Mouse (Mus musculus): ENCODE data around the gene Fam160a1. TPM values are rescaled to one million over a fixed set of nuclear protein-coding genes. Genes with fewer than 3 reads are reported as not detected.

Fam160a1 gene
- polyA plus RNA-seq, 1 experiment from 2014 or later, result 0.09 TPM

DNA sequence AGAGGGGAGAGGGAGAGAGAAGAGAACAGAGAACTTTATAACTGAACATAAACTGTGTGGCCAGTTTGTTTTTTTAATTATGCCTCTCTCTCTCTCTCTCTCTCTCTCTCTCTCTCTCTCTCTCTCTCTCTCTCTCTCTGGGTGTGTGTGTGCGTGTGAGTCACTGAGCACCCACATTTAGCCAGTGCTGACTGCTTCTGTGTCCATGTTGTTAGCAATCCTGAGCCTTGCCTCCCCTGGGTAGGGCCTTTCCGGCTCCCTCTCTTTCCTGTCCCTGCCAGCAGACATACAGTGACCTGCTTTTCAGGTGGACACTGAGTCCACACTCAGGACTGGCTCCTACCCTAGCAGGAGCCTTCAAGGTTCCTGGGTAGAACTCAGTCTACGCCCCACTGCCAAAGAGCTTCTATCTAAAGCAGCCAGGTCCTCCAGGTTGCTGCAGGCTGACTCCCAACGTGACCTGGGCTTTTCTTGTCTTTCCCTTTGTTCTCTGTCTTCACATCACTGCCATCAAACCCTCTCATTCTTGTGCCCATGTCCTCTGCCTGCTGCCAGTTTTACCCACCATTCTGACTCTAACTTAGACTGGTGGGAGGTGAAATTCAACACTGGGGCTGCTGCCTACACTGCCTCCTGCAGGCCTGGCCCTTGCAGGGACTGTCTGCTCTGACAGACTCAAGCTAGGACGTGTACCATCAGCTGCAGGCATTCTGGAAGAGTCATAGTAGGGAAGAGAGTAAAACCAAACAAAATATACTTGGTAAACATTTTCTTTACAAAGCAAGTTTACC, 83.0 kb downstream of the Fam160a1 start:
- Histone ChIP-seq H3K9ac (replicated peaks) (no peak overlapping the region), H3K27ac (no peak overlapping the region), H3K4me2 (replicated peaks) (no peak overlapping the region), H3K4me3 (replicated peaks) (no peak overlapping the region), H3K9me3 (no peaks in the 10 kb centered on the region), H3K27me3 (no peaks in the 10 kb centered on the region), H3K4me1 (replicated peaks) (no peaks in the 10 kb centered on the region), H3K36me3 (no peaks in the 10 kb centered on the region)
- no peak for ATAC-seq
- 78% methylated on average over 5 of the region's 5 CpGs for WGBS

DNA sequence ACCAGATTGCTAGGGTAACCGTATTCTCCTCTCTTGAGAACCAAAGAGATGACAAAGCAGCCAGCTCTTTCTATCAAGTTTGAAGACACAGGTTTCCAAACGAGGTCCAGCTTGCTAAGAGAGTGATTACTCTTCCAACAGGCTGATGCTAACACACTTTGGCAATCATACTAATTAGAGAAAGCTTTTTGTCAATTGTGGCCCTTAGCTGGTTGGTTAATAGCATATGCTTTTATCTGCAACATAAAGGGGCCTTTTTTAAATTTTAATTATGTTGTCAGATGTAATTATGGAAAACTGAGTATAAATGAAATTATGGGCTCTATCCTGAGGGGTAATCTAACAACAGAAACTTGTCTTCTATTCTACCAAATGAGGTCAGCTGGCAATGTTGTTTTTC, 89.9 kb downstream of the Fam160a1 start:
- no peak overlapping the region for H3K4me2 ChIP-seq (replicated peaks)
- no peak overlapping the region for H3K4me3 ChIP-seq (replicated peaks)
- no peak overlapping the region for H3K27ac ChIP-seq
- H3K27me3 ChIP-seq, result no peaks in the 10 kb centered on the region
- ATAC-seq, result no peak
- no peaks in the 10 kb centered on the region for H3K36me3 ChIP-seq
- H3K9me3 ChIP-seq, result no peaks in the 10 kb centered on the region
- H3K9ac ChIP-seq (replicated peaks), result no peak overlapping the region
- 60% methylated on average over 2 of the region's 2 CpGs for WGBS
- no peaks in the 10 kb centered on the region for H3K4me1 ChIP-seq (replicated peaks)

DNA sequence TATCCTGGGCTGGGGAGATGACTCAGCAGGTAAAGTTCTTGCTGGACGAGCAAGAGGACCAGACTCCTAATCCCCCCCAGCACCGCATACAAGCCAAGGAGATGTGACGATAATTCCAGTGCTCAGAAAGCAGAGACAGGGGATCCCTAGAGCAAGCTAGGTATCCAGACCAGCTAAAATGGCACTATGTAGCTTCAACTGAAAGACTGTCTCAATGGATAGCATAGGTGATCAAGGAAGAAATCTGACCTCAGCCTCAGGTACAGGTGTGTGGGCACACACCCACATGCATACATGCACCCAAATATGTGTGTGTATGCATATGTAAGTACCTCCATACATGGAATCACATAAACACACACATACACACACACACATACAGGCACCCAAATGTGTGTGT, 91.1 kb downstream of the Fam160a1 start:
- Histone ChIP-seq H3K4me2 (replicated peaks) (no peak overlapping the region), H3K4me3 (replicated peaks) (no peak overlapping the region), H3K9me3 (no peaks in the 10 kb centered on the region), H3K36me3 (no peaks in the 10 kb centered on the region), H3K9ac (replicated peaks) (no peak overlapping the region), H3K27ac (no peak overlapping the region), H3K27me3 (no peaks in the 10 kb centered on the region), H3K4me1 (replicated peaks) (no peaks in the 10 kb centered on the region)
- ATAC-seq, result no peak
- WGBS, result 84% methylated on average over 3 of the region's 3 CpGs

DNA sequence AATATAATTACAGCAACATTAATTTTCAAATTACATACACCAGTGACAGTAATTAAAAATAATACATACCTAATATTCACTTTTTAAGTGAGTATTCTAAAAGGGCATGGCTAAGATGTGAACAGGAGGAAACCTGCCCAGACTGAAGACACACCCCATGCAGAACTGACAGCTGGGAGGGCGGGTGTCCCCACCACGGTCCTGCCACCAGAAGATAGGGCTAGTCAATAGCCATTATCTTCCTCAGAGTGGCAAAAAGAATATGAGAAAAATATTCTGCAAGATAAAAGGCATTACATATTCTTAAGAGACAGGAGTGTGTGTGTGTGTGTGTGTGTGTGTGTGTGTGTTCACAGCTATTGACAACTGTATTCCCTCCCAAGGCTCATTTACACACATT, 92.0 kb downstream of the Fam160a1 start:
- no peak for ATAC-seq
- Histone ChIP-seq H3K4me3 (replicated peaks) (no peak overlapping the region), H3K9ac (replicated peaks) (no peak overlapping the region), H3K27ac (no peak overlapping the region), H3K36me3 (no peaks in the 10 kb centered on the region), H3K4me2 (replicated peaks) (no peak overlapping the region), H3K27me3 (no peaks in the 10 kb centered on the region), H3K9me3 (no peaks in the 10 kb centered on the region), H3K4me1 (replicated peaks) (no peaks in the 10 kb centered on the region)
- WGBS, result 77% methylated on average over 2 of the region's 2 CpGs

GRCm38 (mm10) chr3:85722581-85722980, 94.5 kb downstream of the Fam160a1 start:
- no peaks in the 10 kb centered on the region for H3K4me1 ChIP-seq (replicated peaks)
- H3K27ac ChIP-seq, result no peak overlapping the region
- 86% methylated on average over 6 of the region's 6 CpGs for WGBS

GRCm38 (mm10) chr3:85715764-85716297, 101.3 kb downstream of the Fam160a1 start:
- no peak overlapping the region for H3K4me3 ChIP-seq (replicated peaks)
- no peak overlapping the region for H3K9ac ChIP-seq (replicated peaks)
- no peaks in the 10 kb centered on the region for H3K36me3 ChIP-seq
- H3K27ac ChIP-seq, result no peak overlapping the region
- WGBS, result 88% methylated on average over 4 of the region's 4 CpGs
- no peaks in the 10 kb centered on the region; the same call in 1 of the 2 replicates for H3K4me1 ChIP-seq (replicated peaks)
- ATAC-seq, result no peak
- H3K27me3 ChIP-seq, result no peaks in the 10 kb centered on the region
- no peaks in the 10 kb centered on the region for H3K9me3 ChIP-seq
- no peak overlapping the region for H3K4me2 ChIP-seq (replicated peaks)

More at GRCm38 (mm10) chr3:85722581-85722980, 94.5 kb downstream of the Fam160a1 start:
- no peaks in the 10 kb centered on the region for H3K9me3 ChIP-seq
- no peak overlapping the region for H3K4me3 ChIP-seq (replicated peaks)
- no peaks in the 10 kb centered on the region for H3K27me3 ChIP-seq
- no peak overlapping the region for H3K4me2 ChIP-seq (replicated peaks)
- no peak for ATAC-seq
- no peak overlapping the region for H3K9ac ChIP-seq (replicated peaks)
- no peaks in the 10 kb centered on the region for H3K36me3 ChIP-seq

- H3K4me2 ChIP-seq (replicated peaks), result no peak overlapping the region
- no peaks in the 10 kb centered on the region for H3K9me3 ChIP-seq
- H3K4me1 ChIP-seq (replicated peaks), result no peaks in the 10 kb centered on the region; the same call in 1 of the 2 replicates
- H3K9ac ChIP-seq (replicated peaks), result no peak overlapping the region
- 92% methylated on average over 7 of the region's 7 CpGs for WGBS
- no peak for ATAC-seq
- H3K27ac ChIP-seq, result no peak overlapping the region
- no peak overlapping the region for H3K4me3 ChIP-seq (replicated peaks)
- H3K27me3 ChIP-seq, result no peaks in the 10 kb centered on the region
- no peaks in the 10 kb centered on the region for H3K36me3 ChIP-seq
Measured at GRCm38 (mm10) chr3:85713936-85714709, 103.0 kb downstream of the Fam160a1 start.

DNA sequence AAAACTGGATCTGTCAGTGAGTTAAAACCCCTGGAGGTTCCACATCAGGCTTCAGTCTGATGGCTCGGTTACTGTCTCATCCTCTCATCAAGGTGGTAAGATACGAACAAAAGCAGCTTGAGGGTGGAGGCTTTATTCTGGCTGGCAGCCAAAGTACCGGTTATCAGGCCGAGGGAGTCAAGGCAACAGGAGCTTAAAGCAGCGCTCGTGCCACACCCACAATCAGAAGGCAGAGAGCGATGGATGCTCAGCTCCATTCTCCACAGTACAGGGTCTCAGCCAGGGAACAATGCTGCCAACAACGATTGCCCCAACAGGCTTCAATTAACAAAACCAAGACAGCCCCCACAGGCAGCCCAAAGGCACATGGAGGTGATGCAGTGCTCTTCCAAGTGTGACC, 106.4 kb downstream of the Fam160a1 start:
- Histone ChIP-seq H3K9ac (replicated peaks) (no peak overlapping the region), H3K4me3 (replicated peaks) (no peak overlapping the region), H3K9me3 (no peaks in the 10 kb centered on the region), H3K4me2 (replicated peaks) (no peak overlapping the region), H3K27me3 (no peaks in the 10 kb centered on the region), H3K27ac (no peak overlapping the region), H3K4me1 (replicated peaks) (no peaks in the 10 kb centered on the region; the same call in 1 of the 2 replicates), H3K36me3 (no peaks in the 10 kb centered on the region)
- WGBS, result 48% methylated on average over 8 of the region's 8 CpGs
- ATAC-seq, result no peak

DNA sequence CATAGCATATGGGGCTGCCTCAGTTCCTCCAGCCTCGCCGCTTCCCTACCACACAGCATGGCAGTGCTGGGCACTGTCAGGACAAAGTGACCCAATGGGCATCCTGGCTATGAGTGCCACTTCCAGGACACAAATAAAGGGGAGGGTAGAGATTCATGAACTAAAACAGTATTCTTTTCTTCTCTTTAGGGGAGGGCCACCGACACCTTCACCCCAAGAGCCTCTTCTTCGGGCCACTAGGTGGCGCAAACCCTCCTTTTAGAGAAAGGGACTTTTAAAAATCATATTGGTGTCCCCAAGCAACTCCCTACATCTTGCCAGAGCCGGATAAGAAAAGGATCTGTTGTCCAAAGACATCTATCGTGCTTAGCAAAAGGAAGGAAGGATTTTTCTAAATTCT, 109.7 kb downstream of the Fam160a1 start:
- no peaks in the 10 kb centered on the region for H3K4me1 ChIP-seq (replicated peaks)
- no peak for ATAC-seq
- WGBS, result 39% methylated on average over 7 of the region's 7 CpGs
- no peak overlapping the region for H3K9ac ChIP-seq (replicated peaks)
- no peaks in the 10 kb centered on the region for H3K9me3 ChIP-seq
- no peak overlapping the region for H3K4me3 ChIP-seq (replicated peaks)
- H3K27me3 ChIP-seq, result no peaks in the 10 kb centered on the region
- no peak overlapping the region for H3K4me2 ChIP-seq (replicated peaks)
- H3K27ac ChIP-seq, result no peak overlapping the region
- H3K36me3 ChIP-seq, result no peaks in the 10 kb centered on the region

DNA sequence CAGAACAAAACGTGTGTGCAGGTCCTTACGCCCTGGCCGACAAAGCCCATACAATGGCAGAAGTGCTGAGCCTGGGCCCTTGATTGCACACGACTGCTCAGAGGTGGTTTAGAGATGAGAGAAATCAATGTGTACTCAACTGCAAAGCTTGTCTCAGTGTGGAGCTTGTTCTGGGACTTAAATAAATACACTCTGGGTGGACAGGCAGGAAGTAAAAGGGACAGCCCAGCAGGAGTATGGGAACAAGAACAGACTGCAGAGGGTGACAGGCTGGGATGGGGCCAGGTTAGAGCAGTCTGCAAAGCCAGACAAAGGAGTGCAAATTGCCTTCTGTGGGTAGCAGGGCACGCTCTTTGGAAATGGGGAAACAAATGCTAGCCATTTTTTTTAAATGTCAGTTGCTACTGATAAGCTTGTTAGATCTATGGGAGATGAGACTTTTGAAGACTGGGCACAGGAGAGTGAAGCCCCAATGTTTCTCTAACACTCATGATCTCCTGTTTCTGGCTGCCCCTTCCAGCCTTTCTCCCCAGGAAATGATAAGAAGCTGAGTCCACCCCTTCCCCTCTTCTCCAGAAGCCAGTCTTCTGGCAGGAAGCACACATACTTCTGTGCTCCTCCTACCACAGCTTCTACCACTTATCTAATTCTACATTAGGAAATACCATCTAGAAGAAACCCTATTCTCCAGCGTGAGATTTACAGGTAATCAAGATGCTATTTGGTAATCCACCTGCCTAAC, 113.8 kb downstream of the Fam160a1 start:
- Histone ChIP-seq H3K4me1 (replicated peaks) (no peaks in the 10 kb centered on the region), H3K4me2 (replicated peaks) (no peak overlapping the region), H3K9ac (replicated peaks) (no peak overlapping the region), H3K36me3 (no peaks in the 10 kb centered on the region), H3K27me3 (no peaks in the 10 kb centered on the region), H3K9me3 (no peaks in the 10 kb centered on the region), H3K27ac (no peak overlapping the region), H3K4me3 (replicated peaks) (no peak overlapping the region)
- no peak for ATAC-seq
- WGBS, result 45% methylated on average over 6 of the region's 6 CpGs

DNA sequence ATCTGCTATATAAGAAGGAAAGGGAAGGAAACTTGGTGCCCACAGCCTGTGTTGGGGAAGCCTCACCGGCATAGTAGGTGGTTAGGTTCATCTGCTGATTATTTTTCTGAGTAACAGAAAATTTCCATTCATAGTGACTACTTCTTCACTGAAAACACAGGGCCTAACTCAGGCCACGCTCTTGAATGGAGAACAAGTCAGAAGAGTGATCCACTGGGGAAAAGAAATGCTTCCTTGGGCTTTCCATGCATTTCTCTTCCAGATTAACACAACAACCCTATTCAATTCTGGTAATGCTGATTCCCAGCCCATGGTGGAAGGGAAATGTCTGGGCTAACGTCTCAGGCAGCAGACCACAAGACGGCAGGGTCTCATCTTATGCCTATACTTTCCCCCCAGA, 118.6 kb downstream of the Fam160a1 start:
- no peak overlapping the region for H3K4me3 ChIP-seq (replicated peaks)
- no peaks in the 10 kb centered on the region for H3K36me3 ChIP-seq
- ATAC-seq, result no peak
- no peak overlapping the region for H3K27ac ChIP-seq
- H3K27me3 ChIP-seq, result no peaks in the 10 kb centered on the region
- H3K4me1 ChIP-seq (replicated peaks), result no peaks in the 10 kb centered on the region
- H3K9me3 ChIP-seq, result no peaks in the 10 kb centered on the region
- WGBS, result 85% methylated on average over 4 of the region's 4 CpGs
- H3K9ac ChIP-seq (replicated peaks), result no peak overlapping the region
- no peak overlapping the region for H3K4me2 ChIP-seq (replicated peaks)

DNA sequence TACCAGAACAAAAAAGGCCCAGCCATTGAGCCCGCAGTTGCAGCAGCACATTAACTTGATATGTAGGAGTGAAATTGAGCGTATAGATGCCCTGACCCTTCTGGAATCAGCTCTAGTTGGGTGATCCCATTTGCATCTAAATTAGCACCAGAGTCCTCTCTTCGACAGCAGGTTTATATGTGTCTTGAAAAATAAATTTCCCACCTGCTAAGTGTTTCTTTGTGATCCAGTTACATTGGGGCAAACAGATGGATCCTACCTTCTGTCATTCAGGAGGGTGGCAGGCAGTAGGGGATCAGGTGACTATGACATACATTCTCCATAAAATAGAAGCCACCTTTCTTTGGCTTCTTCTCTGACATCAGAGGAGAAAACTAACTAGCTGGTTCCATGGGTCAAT, 122.0 kb downstream of the Fam160a1 start:
- no peak overlapping the region for H3K9ac ChIP-seq (replicated peaks)
- 75% methylated on average over 3 of the region's 3 CpGs for WGBS
- H3K4me1 ChIP-seq (replicated peaks), result peaks cover 9% of the 10 kb centered on the region
- H3K4me2 ChIP-seq (replicated peaks), result no peak overlapping the region
- no peaks in the 10 kb centered on the region for H3K9me3 ChIP-seq
- H3K27ac ChIP-seq, result no peak overlapping the region
- no peak for ATAC-seq
- H3K4me3 ChIP-seq (replicated peaks), result no peak overlapping the region
- H3K36me3 ChIP-seq, result no peaks in the 10 kb centered on the region
- H3K27me3 ChIP-seq, result no peaks in the 10 kb centered on the region
